Mouse (Mus musculus): ENCODE results near the gene Mospd3.

Mospd3 gene

DNA sequence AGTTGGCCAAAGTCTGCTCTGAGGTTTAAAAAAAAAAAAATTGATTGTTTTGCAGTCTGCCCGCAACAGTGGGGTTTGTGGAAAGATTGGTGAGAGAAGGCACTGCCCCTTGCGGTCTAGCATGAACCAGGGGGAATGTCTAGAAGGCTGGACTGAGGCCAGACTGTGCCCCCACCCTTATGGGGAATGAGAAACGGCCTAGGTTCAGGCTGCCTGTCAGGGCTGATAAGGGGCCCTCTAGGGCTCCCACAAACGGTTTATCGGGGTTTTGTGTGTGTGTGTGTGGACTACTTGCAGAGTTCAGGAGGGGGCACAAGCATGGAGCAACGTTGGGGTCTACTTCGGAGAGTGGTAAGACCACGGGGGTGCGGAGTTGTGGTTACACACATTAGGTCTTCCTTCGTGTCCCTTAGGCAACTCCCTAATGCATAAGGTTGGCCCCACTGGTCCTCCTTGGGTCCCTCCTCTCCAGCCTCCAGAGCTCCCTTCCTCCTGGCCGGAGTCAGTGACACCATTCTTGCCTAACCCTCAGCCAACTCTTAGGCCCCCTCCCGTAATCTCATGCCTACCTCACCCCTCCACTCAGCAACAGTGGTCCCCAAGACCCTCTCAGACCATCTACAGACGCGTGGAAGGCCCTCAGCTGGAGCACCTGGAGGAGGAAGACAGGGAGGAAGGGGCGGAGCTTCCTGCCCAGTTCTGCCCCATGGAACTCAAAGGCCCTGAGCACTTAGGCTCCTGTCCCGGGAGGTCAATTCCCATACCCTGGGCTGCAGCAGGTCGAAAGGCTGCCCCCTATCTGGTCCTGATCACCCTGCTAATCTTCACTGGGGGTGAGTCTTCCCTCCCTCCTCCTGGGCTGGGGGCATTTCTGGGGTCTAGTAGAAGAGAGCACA is 29.9 kb downstream of the Mospd3 start:
- DNase-seq, result no peak

DNA sequence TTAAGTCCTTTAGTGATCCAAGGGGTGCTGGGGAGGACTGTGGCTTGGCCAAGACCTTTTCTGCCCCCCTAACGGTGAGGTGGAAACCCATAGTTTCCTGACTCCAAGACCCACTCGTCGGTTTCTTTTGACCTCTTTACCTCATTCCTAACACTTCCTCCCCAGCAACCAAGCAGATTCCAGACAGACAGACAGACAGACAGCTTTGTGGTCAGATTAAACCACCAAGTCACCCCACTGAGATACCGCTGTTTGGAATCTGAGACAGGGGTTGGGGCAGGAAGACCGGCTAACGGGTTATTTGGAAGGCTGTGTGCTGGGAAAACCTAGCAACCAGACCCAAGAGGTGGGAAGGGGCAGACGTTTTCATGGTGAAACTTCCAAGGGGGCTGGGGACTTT is 30.7 kb downstream of the Mospd3 start:
- no peak for DNase-seq

- no peak for DNase-seq
These were observed 31.2 kb downstream of the Mospd3 start, which contains the start of gene Tfr2 for GRCm38 (mm10) chr5:137569665-137570064. Tfr2 (plus strand) TSS chr5:137569840.

GRCm38 (mm10) chr5:137569031-137569430 is 31.8 kb downstream of the Mospd3 start:
- DNase-seq, result no peak

DNA sequence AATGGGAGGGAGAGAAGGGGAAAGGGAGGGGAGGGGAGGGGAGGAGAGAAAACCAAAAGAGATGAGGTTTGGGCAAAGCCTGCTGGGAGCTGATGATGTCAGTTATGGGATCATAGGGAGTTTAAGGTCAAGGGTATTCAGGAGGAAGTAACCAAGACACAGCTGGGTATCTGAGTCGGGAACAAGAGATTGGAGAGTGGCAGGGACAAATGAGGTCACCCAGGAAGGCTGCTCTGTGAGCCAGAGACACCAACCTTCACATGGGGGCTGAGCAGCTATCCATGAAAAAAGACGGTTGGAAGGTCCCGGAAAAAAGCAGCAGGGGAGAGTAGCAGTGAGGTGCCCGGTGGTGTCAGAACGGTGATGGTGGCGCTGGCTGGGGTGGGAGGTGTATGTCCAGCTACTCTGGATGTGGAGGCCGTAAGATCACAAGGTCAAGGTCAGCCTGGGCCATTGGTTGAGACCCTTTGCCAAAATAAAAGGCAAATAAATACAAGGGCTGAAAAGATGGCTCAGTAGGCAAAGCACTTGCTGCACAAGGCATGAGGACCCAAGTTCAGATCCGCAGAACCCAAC is 32.5 kb downstream of the Mospd3 start:
- no peak for DNase-seq

DNA sequence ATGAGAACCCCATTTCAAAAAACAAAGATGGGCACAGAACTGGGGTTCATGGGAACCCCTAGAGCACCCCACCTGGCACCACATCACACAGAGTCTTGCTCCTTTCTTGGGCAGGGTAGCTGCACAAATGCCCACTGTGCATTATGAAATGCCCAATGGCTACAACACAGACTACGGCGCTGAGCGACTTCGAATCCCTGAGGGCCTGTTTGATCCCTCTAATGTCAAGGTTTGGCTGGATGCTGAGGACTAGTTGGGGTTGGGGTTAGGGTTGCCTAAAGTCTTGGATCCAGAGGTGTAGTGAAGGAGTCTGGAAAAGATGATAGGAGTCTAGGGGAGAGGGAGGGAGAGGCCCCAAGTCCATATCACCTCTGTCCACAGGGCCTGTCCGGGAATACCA is 34.4 kb downstream of the Mospd3 start:
- no peak for DNase-seq

- no peak for DNase-seq
These were observed 35.1 kb downstream of the Mospd3 start for GRCm38 (mm10) chr5:137565744-137566143.

- DNase-seq, result no peak
These were observed 37.9 kb downstream of the Mospd3 start for GRCm38 (mm10) chr5:137562965-137563364.

DNA sequence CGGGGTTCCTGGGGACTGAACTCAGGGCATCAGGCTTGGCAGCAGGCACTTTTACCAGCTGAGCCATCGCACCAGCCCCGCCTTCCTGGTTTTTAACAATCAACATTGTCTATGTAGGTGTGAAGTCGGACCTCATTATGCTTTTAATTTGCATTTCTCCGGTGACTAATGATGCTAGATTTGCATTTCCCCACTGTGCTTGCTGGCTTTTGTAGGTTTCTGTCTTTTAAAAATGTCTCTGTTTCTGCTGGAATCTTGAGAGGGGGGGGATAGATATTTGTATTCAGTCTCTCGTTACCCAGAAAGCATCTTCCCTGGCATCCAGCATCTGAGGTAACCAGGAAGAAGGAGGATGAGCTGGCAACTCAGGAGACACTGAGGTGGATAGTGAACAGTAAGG is 39.3 kb downstream of the Mospd3 start:
- no peak for DNase-seq

- DNase-seq, result no peak
These were observed 47.0 kb downstream of the Mospd3 start for GRCm38 (mm10) chr5:137553898-137554297.

GRCm38 (mm10) chr5:137553411-137553837 is 47.4 kb downstream of the Mospd3 start, which contains the start of gene Actl6b:
Actl6b (plus strand) TSS chr5:137553517.
- peak; percentile 97 to 98 for DNase-seq

GRCm38 (mm10) chr5:137553000-137553399 is 47.9 kb downstream of the Mospd3 start:
- no peak for DNase-seq

GRCm38 (mm10) chr5:137551119-137551518 is 49.7 kb downstream of the Mospd3 start:
- peak in 1 of 2 experiments; percentile 30 for DNase-seq

- no peak for DNase-seq
These were observed 51.0 kb downstream of the Mospd3 start for GRCm38 (mm10) chr5:137549840-137550239.

Data from cerebellum, postnatal 36 days (tissue).